In genomic region chr9:113830219-113830618, GRCm38 (mm10) we compare ENCODE assay signal across 24 mouse cellular contexts.
DNase-seq lines count a peak whose midpoint lies in the region; ATAC-seq and TF ChIP-seq lines count a peak whose summit lies in the region.
"Had no signal": no experiment of that assay in that cellular context is flagged by ENCODE, and none has a peak within 500 bp of the region (broad histone marks: within the 10 kb centered on the region; RNA-seq: fewer than 3 reads in every experiment).

No protein-coding gene starts in this region.

- no peak for TF ChIP-seq CTCF in lung, postnatal 0 days (IDR thresholded peaks at IDR 0.05)

- no peaks in the 10 kb centered on the region for H3K36me3 ChIP-seq in lung, postnatal 0 days (ENCODE audit: insufficient read depth, low read length)
- H3K36me3 ChIP-seq: embryonic facial prominence, embryonic 12.5 days; forebrain, embryonic 15.5 days had no signal

- no peaks in the 10 kb centered on the region for H3K9me3 ChIP-seq in lung, postnatal 0 days (ENCODE audit: low read length)
- H3K9me3 ChIP-seq: embryonic facial prominence, embryonic 10.5 days; embryonic facial prominence, embryonic 12.5 days; forebrain, embryonic 13.5 days; forebrain, embryonic 15.5 days; G1E had no signal

- 86% methylated on average over 3 of the region's 3 CpGs for WGBS in lung, postnatal 0 days

- peak; percentile 59 for ATAC-seq in granulocyte monocyte progenitor cell, adult 5-6 weeks (replicated peaks; ENCODE audit: poor library complexity, severe bottlenecking)
- ATAC-seq in megakaryocyte progenitor cell, adult 5-6 weeks (replicated peaks; ENCODE audit: poor library complexity), result peak; percentile 64
- ATAC-seq in megakaryocyte-erythroid progenitor cell, adult 5-6 weeks (replicated peaks; ENCODE audit: low FRiP score, low TSS enrichment, poor library complexity, severe bottlenecking), result no peak
- no peak for ATAC-seq in lung, postnatal 0 days
- ATAC-seq: activated CD4-positive, CD25-positive, alpha-beta regulatory T cell, adult 4 months; CD4-positive, CD25-positive, alpha-beta regulatory T cell, adult 4 months; forebrain, embryonic 13.5 days; forebrain, embryonic 15.5 days; forebrain, postnatal 0 days; Patski had no signal

- no peak overlapping the region for H3K4me3 ChIP-seq in lung, postnatal 0 days (ENCODE audit: low read depth, low read length)
- H3K4me3 ChIP-seq: embryonic facial prominence, embryonic 10.5 days; embryonic facial prominence, embryonic 12.5 days; forebrain, embryonic 13.5 days; forebrain, embryonic 15.5 days had no signal

- no peak overlapping the region for H3K27ac ChIP-seq in lung, postnatal 0 days (ENCODE audit: low read length)
- H3K27ac ChIP-seq: embryonic facial prominence, embryonic 10.5 days; embryonic facial prominence, embryonic 12.5 days; forebrain, embryonic 13.5 days; forebrain, embryonic 15.5 days had no signal

- H3K9ac ChIP-seq in lung, postnatal 0 days (replicated peaks; ENCODE audit: low read depth), result no peak overlapping the region
- H3K9ac ChIP-seq: embryonic facial prominence, embryonic 12.5 days; forebrain, embryonic 13.5 days; forebrain, embryonic 15.5 days; forebrain, postnatal 0 days had no signal

- peak; percentile 42 for DNase-seq in 416B (ENCODE audit: low read depth)
- no peak for DNase-seq in lung, postnatal 0 days (ENCODE audit: low spot score)
- DNase-seq: adrenal gland, adult 8-10 months; adrenal gland, postnatal 14 days; adrenal gland, postnatal 36 days; B cell, adult 2 months; cerebellum, adult 11-12 months; cerebellum, adult 2 months; cerebellum, adult 9-10 months; cerebellum, postnatal 10 days; cerebellum, postnatal 25 days; forebrain, postnatal 0 days had no signal

- H3K27me3 ChIP-seq in lung, postnatal 0 days (replicated peaks; ENCODE audit: insufficient read depth, low read length), result no peaks in the 10 kb centered on the region
- H3K27me3 ChIP-seq: CH12.LX; embryonic facial prominence, embryonic 12.5 days; forebrain, embryonic 13.5 days; forebrain, embryonic 15.5 days; Patski had no signal

- no peak for TF ChIP-seq EP300 in lung, postnatal 0 days (IDR thresholded peaks at IDR 0.05)

- no peaks in the 10 kb centered on the region for H3K4me1 ChIP-seq in lung, postnatal 0 days (ENCODE audit: insufficient read depth, low read depth, low read length)
- H3K4me1 ChIP-seq: embryonic facial prominence, embryonic 10.5 days; embryonic facial prominence, embryonic 12.5 days had no signal

- H3K4me2 ChIP-seq in lung, postnatal 0 days (replicated peaks; ENCODE audit: low read depth, low read length), result no peak overlapping the region
- H3K4me2 ChIP-seq: embryonic facial prominence, embryonic 12.5 days; forebrain, embryonic 13.5 days; forebrain, embryonic 15.5 days had no signal

Comparison
In these comparisons a context has a peak if more than half of its experiments do, and no peak if none do; other contexts are left out.
1. ATAC-seq: peak in granulocyte monocyte progenitor cell, adult 5-6 weeks (single experiment) and megakaryocyte progenitor cell, adult 5-6 weeks (single experiment); none in megakaryocyte-erythroid progenitor cell, adult 5-6 weeks (single experiment) and lung, postnatal 0 days (single experiment).